Mouse (Mus musculus): Measurements from ENCODE around the gene Asgr1.
"Not testable (repeated sequence)": the region's sequence is repeated elsewhere in the genome, so short reads cannot be mapped to it uniquely, and the experiment has no call there.

Asgr1 gene
- long read RNA-seq, experiment 1, result 0 reads
- long read RNA-seq, experiment 2, result 0 reads

GRCm38 (mm10) chr11:70053898-70054570, at the start of gene Asgr1:
TSS of gene Asgr1 (plus strand) at chr11:70054085.
- intact Hi-C loops (cut with DNase I), result loop anchor here (2.0 kb wide), 1 partner anchor 159 kb away; the partner anchor contains the start of gene Slc16a11

- intact Hi-C loops (cut with DNase I), result no loop called here
Observed at GRCm38 (mm10) chr11:70005521-70005920, 48.4 kb upstream of the Asgr1 start.

GRCm38 (mm10) chr11:70010033-70010432, 43.9 kb upstream of the Asgr1 start:
- intact Hi-C loops (cut with DNase I), result no loop called here

DNA sequence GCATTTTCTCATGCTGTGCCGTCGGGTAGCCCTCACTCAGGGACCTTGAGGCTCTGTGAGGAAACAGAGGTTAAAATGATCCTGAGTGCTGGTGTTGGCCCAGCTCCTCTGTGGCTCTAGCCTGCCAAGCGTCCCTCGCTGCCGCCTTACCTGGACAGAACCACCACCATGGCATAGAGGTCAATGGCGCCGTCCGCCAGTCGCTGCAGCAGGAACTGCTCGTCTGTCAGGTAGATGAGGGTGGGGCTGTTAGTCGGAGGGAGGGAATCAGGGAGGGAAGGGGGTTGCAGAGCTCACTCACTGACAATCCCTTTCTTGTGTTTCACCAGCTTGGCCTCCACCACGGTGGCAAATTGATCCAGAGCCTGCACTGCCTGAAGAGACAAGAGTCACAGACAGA, 43.3 kb upstream of the Asgr1 start:
- intact Hi-C loops (cut with DNase I), result no loop called here

DNA sequence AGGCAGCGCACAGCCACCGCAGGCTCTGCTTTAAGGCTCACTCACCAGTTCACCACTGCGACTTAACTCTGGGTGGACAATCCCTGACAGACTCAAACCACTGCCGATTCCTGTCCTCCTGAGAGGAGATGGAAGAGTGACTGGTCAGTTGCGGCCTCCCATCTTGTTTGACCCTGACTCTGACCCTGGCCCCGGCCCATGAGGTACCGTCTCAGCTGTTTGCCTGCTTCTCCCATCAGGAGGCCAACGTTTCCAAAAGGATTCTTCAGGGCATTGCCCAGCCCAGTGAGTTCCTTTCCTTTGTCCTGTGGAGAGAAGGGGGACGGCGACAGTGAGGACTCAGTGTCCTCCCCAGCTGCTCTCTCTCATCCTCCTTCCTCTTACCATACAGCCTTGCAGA, 42.9 kb upstream of the Asgr1 start:
- intact Hi-C loops (cut with DNase I), result no loop called here

GRCm38 (mm10) chr11:70012931-70013330, 41.0 kb upstream of the Asgr1 start:
- intact Hi-C loops (cut with DNase I), result no loop called here

GRCm38 (mm10) chr11:70013408-70013807, 40.5 kb upstream of the Asgr1 start:
- intact Hi-C loops (cut with DNase I), result no loop called here

GRCm38 (mm10) chr11:70014051-70014450, 39.8 kb upstream of the Asgr1 start:
- intact Hi-C loops (cut with DNase I), result no loop called here

DNA sequence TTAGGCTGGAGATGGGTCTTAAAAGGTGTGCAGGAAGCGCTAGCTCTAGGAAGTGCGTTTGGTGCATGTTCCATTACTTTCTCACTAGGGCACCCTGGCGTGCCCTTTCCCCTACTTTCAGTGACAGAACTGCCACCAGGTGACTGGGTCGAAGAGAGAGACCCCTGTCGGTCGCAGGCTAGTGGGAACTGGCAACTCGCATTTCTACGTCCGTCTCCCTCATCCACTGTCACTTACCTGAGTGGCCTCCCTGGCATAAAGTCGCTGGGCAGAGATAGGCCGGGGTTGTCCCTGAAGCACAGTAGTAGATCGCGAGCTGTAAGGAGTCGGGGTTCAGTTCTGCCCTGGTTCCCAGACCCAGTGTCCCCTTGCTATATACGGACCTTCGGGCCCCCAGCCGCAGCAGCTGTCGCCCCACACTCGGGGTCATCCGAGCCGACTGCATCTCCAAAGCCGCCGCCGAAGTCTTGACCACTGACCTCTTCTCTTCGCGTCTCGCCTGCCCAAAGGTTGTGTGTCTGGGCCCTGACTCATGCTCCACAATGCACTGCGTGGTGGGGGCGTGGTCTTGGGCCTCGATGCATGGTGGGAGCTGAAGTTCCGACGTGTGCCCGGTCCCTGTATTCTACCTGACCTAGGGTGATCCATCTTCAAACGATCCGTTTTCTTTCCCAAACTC, 38.9 kb upstream of the Asgr1 start, which contains the start of gene Acadvl:
Gene Acadvl (minus strand): TSS at position 532 of the 679 bp plus-strand sequence.
- intact Hi-C loops (cut with DNase I), result no loop called here

- intact Hi-C loops (cut with DNase I), result no loop called here
Observed at GRCm38 (mm10) chr11:70015677-70016076, 38.2 kb upstream of the Asgr1 start.

DNA sequence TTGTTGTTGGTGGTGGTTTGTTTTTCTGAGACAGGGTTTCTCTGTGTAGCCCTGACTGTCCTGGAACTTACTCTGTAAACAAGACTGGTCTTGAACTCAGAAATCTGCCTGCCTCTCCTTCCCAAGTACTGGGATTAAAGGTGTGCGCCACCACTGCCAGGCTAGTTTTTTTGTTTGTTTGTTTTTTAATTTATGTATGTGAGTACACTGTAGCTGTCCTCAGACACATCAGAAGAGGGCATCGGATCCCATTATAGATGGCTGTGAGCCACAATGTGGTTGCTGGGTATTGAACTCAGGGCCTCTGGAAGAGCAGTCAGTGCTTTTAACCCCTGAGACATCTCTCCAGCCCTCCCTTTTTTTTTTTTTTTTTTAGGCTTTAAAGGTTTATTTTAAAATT, 37.7 kb upstream of the Asgr1 start:
- intact Hi-C loops (cut with DNase I), result not testable (repeated sequence)

GRCm38 (mm10) chr11:70016669-70017068, 37.2 kb upstream of the Asgr1 start, which contains the start of gene Dlg4:
TSS of gene Dlg4 (plus strand) at chr11:70016942.
- intact Hi-C loops (cut with DNase I), result no loop called here

DNA sequence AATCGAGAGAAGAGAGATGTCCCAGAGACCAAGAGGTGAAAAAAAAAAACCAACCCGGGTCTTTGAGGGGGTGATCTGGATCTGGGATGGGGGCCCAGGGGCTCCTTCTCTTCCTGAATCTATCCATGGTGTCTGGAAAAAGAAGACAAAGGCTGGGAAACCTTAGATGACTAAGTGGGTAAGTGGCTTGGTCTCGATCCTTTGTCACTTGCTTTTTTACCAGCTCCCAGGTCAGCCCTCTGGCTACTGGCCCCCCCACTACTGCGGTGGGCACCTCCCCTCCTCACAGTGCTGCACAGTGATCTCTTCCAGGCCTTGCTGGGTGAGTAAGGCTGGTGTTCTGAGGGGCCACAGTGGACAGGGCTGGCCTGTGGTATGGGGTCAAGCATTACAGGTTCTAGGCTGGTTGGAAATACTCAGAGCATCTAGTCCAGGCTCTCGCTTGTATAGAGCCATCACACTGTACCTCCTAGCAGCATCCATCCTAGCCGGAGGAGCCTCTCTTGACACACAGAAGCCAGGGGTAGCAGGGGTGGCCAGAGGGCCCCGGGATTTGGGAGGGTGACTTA, 36.6 kb upstream of the Asgr1 start:
- intact Hi-C loops (cut with DNase I), result no loop called here

- intact Hi-C loops (cut with DNase I), result no loop called here
Observed at GRCm38 (mm10) chr11:70018131-70018990, 35.5 kb upstream of the Asgr1 start.

GRCm38 (mm10) chr11:70019495-70020021, 34.3 kb upstream of the Asgr1 start:
- intact Hi-C loops (cut with DNase I), result no loop called here

DNA sequence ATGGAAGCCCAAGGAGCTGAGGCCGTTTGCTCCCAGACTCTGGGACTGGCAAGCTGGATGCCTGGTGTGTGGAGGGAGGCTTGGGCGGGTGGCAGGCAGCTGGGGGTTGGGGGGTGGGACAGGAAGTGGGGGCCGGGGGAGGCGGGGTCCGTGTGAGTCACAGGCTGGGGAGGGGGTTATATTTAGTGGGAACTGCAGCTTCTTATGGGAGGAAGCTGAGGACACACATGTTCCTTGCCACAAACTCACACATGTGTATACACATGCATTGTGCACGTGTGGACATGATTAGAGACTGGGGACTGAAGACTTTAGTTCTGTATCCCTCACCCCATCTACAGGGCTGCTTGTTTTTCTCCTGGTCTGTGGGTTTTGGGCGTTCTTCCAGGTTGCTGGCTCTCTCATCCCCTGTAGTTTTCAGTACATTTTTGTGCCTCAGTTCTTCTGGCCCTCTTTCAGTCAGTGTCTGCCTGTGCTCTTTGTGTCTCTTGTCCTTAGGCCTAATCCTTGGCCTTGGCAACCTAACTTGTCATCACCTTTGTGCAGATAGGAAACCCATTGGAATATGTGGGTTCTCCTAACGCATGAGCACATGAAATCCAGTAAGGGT, 33.8 kb upstream of the Asgr1 start:
- intact Hi-C loops (cut with DNase I), result no loop called here

DNA sequence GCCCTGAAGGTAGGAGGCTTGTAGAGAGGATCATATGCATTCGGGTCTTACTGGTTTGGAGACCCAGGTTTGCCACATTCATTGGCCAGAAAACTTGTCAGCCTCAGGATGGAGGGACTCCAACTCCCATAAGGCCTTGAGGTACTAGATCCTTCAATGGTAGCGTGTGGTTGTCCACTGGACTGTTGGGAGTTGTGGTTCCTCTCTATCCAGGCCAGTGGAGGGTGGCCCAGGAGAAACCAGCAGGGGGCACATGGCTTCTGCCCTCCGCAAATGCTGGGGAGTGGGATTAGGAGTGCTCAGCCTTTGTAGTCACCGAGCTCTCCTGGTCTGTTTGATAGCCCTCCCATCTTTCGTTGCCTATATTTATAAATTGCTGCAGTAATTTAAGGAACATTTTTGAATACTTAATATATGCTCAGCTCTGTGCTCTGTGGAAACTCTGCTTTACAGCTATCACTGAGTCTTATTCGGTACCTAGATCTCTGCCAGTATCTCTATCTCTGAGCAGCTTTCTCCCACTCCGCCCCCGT, 33.1 kb upstream of the Asgr1 start:
- intact Hi-C loops (cut with DNase I), result no loop called here

- intact Hi-C loops (cut with DNase I), result no loop called here
Observed at GRCm38 (mm10) chr11:70021264-70022132, 32.4 kb upstream of the Asgr1 start.

- intact Hi-C loops (cut with DNase I), result no loop called here
Observed at GRCm38 (mm10) chr11:70023481-70024150, 30.3 kb upstream of the Asgr1 start.

Measured in adrenal gland (tissue).